Mouse (Mus musculus) ES-E14 (cell line): ENCODE data around the gene Fam241a.

ENCODE experiments used
- MAFK ChIP-seq: IDR thresholded peaks from 2 replicates; pipeline ENCODE4 v1.6.1; 2014; ENCODE audit warnings: mild to moderate bottlenecking, low read depth, low read length, inconsistent platforms; ENCODE audit not compliant: insufficient read depth
- ZC3H11A ChIP-seq: IDR thresholded peaks from 2 replicates; pipeline ENCODE4 v1.6.1; 2012; ENCODE audit warnings: low read depth, mild to moderate bottlenecking, inconsistent platforms, low read length, borderline replicate concordance
- ZNF384 ChIP-seq: IDR thresholded peaks from 2 replicates; pipeline ENCODE4 v1.6.1; 2012; ENCODE audit warnings: low read depth, low read length, inconsistent platforms

DNA sequence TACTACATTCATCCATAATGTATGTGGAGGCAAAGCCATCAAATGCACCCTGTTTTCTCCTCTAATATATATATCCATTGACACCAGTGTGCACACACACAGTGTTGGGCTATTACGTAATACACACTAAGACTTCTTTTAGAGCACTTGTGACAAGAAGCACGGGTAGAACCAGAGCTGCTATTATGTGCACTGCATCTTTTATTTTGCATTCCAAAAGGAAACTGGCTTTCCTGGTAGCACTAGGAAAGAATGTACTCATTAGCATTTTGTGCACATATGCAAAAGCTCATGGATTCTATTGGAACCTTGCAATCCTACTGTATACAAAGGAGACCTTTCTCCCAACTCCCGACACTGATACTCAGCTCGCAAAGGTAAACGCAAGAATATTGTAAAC lies 27.2 kb downstream of the Fam241a start:
- TF ChIP-seq MAFK (no peak), ZNF384 (no peak), ZC3H11A (no peak)
